Mouse (Mus musculus) cortical plate, adult 2 months (tissue): ENCODE results near the gene Ccdc51.

Source experiments
- CTCF ChIP-seq: fragments of 200-500 bp; IDR thresholded peaks from 2 replicates; pipeline ENCODE4 v1.5.1; 2011; ENCODE audit warnings: mild to moderate bottlenecking, control low read depth, low read length; ENCODE audit not compliant: insufficient read depth; ENCODE audit errors: extremely low read depth
- POLR2A ChIP-seq: fragments of 200-500 bp; IDR thresholded peaks from 2 replicates; pipeline ENCODE4 v1.6.1; 2011; ENCODE audit warnings: mild to moderate bottlenecking, low read length, control low read depth; ENCODE audit not compliant: insufficient read depth; ENCODE audit errors: extremely low read depth

- TF ChIP-seq POLR2A (no peak), CTCF (no peak)
These were observed 32.0 kb downstream of the Ccdc51 start for GRCm38 (mm10) chr9:109114276-109114675.
